Mouse (Mus musculus): ENCODE data around the gene Afap1. TPM values are rescaled to one million over a fixed set of nuclear protein-coding genes. Genes with fewer than 3 reads are reported as not detected.

The Afap1 gene
- total RNA-seq, 4 experiments from 2014 or later, result 15.9 to 32.3 (median 22.7) TPM

- DNase-seq, result peak; percentile 21
These were observed 82.6 kb downstream of the Afap1 start for GRCm38 (mm10) chr5:35975681-35976080.

GRCm38 (mm10) chr5:35980542-35980941 is 87.4 kb downstream of the Afap1 start:
- DNase-seq, result no peak

- DNase-seq, result no peak
These were observed 88.2 kb downstream of the Afap1 start for GRCm38 (mm10) chr5:35981341-35981740.

- peak; percentile 37 for DNase-seq
These were observed 88.9 kb downstream of the Afap1 start for GRCm38 (mm10) chr5:35981976-35982375.

GRCm38 (mm10) chr5:35985611-35986010 is 92.5 kb downstream of the Afap1 start:
- DNase-seq, result no peak

- DNase-seq, result no peak
These were observed 95.0 kb downstream of the Afap1 start for GRCm38 (mm10) chr5:35988085-35988484.

- DNase-seq, result no peak
These were observed 96.4 kb downstream of the Afap1 start for GRCm38 (mm10) chr5:35989506-35989905.

- DNase-seq, result no peak
These were observed 97.0 kb downstream of the Afap1 start for GRCm38 (mm10) chr5:35989986-35990735.

- no peak for DNase-seq
These were observed 110.7 kb downstream of the Afap1 start for GRCm38 (mm10) chr5:36003797-36004196.

- no peak for DNase-seq
These were observed 113.0 kb downstream of the Afap1 start for GRCm38 (mm10) chr5:36006106-36006505.

GRCm38 (mm10) chr5:36006586-36006985 is 113.5 kb downstream of the Afap1 start:
- no peak for DNase-seq

GRCm38 (mm10) chr5:36007649-36008048 is 114.5 kb downstream of the Afap1 start:
- DNase-seq, result no peak

- DNase-seq, result no peak
These were observed 116.3 kb downstream of the Afap1 start for GRCm38 (mm10) chr5:36009405-36009804.

- DNase-seq, result no peak
These were observed 125.2 kb downstream of the Afap1 start for GRCm38 (mm10) chr5:36018366-36018765.

GRCm38 (mm10) chr5:36021091-36021490 is 128.0 kb downstream of the Afap1 start:
- no peak for DNase-seq

GRCm38 (mm10) chr5:36022361-36022760 is 129.2 kb downstream of the Afap1 start:
- DNase-seq, result no peak

- DNase-seq, result no peak
These were observed 131.0 kb downstream of the Afap1 start for GRCm38 (mm10) chr5:36024003-36024685.

GRCm38 (mm10) chr5:36025076-36025475 is 132.0 kb downstream of the Afap1 start:
- no peak for DNase-seq

GRCm38 (mm10) chr5:36033531-36034426 is 140.7 kb downstream of the Afap1 start:
- DNase-seq, result no peak

- no peak for DNase-seq
These were observed 146.5 kb downstream of the Afap1 start for GRCm38 (mm10) chr5:36039596-36039995.

GRCm38 (mm10) chr5:36040398-36041235 is 147.5 kb downstream of the Afap1 start:
- DNase-seq, result peak; percentile 22

GRCm38 (mm10) chr5:36041236-36041562 is 148.1 kb downstream of the Afap1 start:
- no peak for DNase-seq
